Mouse (Mus musculus) thymus, postnatal 0 days (tissue): Measurements from ENCODE around the gene Olfr1451. TPM values are rescaled to one million over a fixed set of nuclear protein-coding genes. Genes with fewer than 3 reads are reported as not detected.
"Not testable (repeated sequence)": the region's sequence is repeated elsewhere in the genome, so short reads cannot be mapped to it uniquely, and the experiment has no call there.

ENCODE experiments used
- DNase-seq: peaks from one replicate; pipeline ENCODE4 v3.0.0-alpha.2; 2015; ENCODE audit warnings: low spot score
- polyA plus RNA-seq: library from polyadenylated mRNA; unstranded; fragments of >200 nt; fragmentation: Nextera tagmentation; extraction: Ambion mirVana; gene quantifications from 2 replicates; pipeline ENCODE4 v1.2.1, GENCODE M21; 2015

Gene Olfr1451
- polyA plus RNA-seq, result not detected in 2 replicates

DNA sequence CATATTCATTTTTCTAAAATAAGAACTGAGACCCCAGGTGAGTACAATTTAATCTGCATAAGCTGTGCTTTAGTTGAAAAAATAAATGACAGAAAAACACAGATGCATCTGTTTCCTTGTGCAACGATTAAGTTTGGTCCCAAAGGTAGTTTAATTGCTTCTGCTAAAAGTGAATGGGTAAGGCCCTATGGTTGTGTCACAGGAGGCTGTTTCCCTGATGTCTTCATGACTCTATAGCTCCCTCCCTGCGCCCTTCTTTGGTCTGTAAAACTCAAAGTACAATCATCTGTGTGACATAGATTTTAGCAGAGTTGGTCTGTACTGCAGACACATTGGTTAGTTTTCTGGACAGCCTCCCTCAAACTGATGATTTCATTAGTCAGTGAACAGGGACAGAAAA lies at the start of gene Olfr1451:
TSS of gene Olfr1451 (plus strand) at position 301 of the 400 bp plus-strand sequence.
- DNase-seq, result no peak

DNA sequence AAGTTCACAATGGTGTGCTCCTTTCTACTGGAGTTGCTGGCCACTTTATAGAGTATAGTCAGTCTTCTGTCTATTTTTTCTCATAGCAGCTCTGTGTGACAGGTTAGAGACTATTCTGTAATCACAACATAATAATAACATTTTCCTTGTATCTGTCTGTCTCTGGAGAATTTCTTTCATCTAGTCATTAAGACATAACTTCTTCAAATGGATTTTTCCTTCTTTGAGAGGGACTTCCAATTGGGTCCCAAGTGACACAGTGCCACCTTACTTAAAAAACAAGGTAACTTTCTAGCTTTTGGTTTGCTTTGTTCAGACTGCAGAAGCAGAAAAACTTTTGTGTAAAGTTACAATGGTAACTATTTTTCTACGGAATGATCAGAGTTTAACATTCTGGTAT lies 44.9 kb upstream of the Olfr1451 start, which contains the start of gene Olfr1450:
TSS of gene Olfr1450 (plus strand) at position 301 of the 400 bp plus-strand sequence.
- DNase-seq, result no peak

DNA sequence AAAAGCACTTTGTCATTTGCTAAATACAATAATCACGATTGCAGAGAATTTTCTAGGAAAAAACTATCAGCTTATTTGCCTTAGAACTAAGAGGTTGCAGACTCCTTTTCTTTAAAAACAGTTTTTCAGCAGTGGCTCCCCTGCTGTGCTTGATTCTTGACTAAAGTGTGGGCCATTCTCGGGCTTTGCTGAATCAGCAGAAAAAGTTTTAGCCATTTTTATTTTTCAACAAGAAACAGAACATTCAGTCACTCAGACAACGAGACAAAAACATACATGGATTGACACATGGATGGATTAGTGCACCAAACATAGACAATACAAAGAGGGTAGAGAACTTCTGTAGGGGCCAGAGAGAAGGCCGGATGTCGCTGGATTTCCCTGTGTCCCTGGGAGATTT lies 24.7 kb upstream of the Olfr1451 start:
- not testable (repeated sequence) for DNase-seq

DNA sequence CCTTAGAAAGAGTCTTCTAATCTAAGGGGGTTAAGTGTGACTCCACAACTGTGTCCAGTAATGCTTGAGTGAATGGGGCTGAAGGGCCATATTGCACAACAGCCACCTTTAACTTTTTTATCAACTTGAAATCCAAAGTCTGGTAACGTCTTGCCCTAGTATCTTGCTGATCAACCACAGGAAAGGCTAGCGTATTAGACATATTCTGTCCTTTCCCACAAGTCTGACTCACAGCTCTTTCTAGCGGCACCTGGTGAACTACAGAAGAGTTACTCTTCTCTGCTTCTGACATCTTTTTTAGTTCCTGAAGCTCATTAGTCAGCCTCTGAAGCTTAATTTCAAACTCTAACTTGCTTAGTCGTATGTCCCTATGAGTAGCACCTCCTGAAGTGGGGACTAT lies 2.5 kb upstream of the Olfr1451 start:
- DNase-seq, result not testable (repeated sequence)

DNA sequence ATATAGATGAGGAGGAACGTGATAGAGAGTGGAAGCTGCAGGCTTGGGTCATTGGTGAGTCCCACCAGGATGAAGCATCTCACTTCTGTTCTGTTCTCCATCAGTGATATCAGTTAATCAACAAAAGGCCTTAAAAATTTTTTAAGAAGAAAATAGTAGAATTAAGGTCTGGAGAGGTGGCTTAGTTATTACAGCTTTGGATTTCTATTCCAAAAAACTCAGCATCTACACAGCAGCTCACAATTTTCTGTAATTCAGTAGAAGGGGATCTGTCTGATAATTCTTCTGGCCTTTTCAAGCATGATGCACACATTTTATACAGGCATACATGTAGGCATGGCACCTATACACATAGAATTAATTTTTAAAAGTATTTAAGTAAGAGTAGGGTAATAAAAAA lies 33.4 kb downstream of the Olfr1451 start, which contains the start of gene Olfr1453:
TSS of gene Olfr1453 (minus strand) at position 101 of the 400 bp plus-strand sequence.
- no peak for DNase-seq

Other genes with a start within 250 kb of the Olfr1451 start
- 0.93 and 1.6 TPM in 2 replicates for gene Cntf, start 229.4 kb upstream of the Olfr1451 start, polyA plus RNA-seq
- gene Zfp91, start 198.9 kb upstream of the Olfr1451 start, polyA plus RNA-seq, result 14.8 and 18.2 TPM in 2 replicates
- gene Lpxn, start 198.8 kb upstream of the Olfr1451 start, polyA plus RNA-seq, result 43.3 and 48.2 TPM in 2 replicates
- gene Gm5244, start 148.3 kb upstream of the Olfr1451 start, polyA plus RNA-seq, result not detected in 2 replicates
- 0.06 and 0.09 TPM in 2 replicates for gene Olfr1444, start 137.7 kb upstream of the Olfr1451 start, polyA plus RNA-seq
- not detected in 2 replicates for gene Olfr1445, start 111.2 kb upstream of the Olfr1451 start, polyA plus RNA-seq
- not detected in 2 replicates for gene Olfr1446, start 101.5 kb upstream of the Olfr1451 start, polyA plus RNA-seq
- gene Olfr1447, start 91.3 kb upstream of the Olfr1451 start, polyA plus RNA-seq, result not detected in 2 replicates
- gene Olfr1448, start 70.6 kb upstream of the Olfr1451 start, polyA plus RNA-seq, result not detected in 2 replicates
- not detected in 2 replicates for gene Olfr1449, start 64.2 kb upstream of the Olfr1451 start, polyA plus RNA-seq
- not detected in 2 replicates for gene Olfr1450, start 44.8 kb upstream of the Olfr1451 start, polyA plus RNA-seq
- gene Olfr1453, start 33.3 kb downstream of the Olfr1451 start, polyA plus RNA-seq, result not detected in 2 replicates
- gene Olfr1454, start 65.6 kb downstream of the Olfr1451 start, polyA plus RNA-seq, result not detected in 2 replicates
- gene Olfr1457, start 102.9 kb downstream of the Olfr1451 start, polyA plus RNA-seq, result not detected in 2 replicates
- not detected in 2 replicates for gene Olfr1458, start 111.8 kb downstream of the Olfr1451 start, polyA plus RNA-seq
- gene Olfr1459, start 154.5 kb downstream of the Olfr1451 start, polyA plus RNA-seq, result not detected in 2 replicates
- gene Olfr1461, start 168.0 kb downstream of the Olfr1451 start, polyA plus RNA-seq, result not detected in 2 replicates
- gene Olfr1462, start 190.7 kb downstream of the Olfr1451 start, polyA plus RNA-seq, result not detected in 2 replicates
- not detected in 2 replicates for gene Olfr1463, start 236.3 kb downstream of the Olfr1451 start, polyA plus RNA-seq